Mouse (Mus musculus): ENCODE data around the gene Npsr1. TPM values are rescaled to one million over a fixed set of nuclear protein-coding genes. Genes with fewer than 3 reads are reported as not detected.

The Npsr1 gene
- total RNA-seq, 2 experiments from 2014 or later: not detected

DNA sequence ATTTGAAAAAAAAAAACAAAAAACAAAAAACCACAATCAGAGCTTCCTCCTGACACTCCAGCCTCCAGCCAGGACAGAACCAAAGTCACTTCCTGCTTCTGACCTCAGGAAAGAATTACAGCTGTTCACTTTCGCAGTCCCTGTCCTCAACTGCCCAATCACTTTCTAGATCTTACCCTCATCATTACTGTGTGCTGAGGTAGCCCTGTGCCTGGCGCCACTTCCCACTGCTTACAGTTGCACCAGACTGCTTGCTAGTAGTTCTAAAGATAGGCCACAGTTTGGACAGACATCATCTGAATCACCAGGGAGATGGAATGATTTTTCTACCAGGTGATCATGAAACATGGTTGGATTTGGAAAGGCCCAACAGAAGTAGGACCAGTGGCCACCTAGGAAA, 251.7 kb downstream of the Npsr1 start:
- ATAC-seq (replicated peaks; ENCODE audit: low FRiP score, low TSS enrichment, poor library complexity, severe bottlenecking): no peak

- ATAC-seq (replicated peaks; ENCODE audit: low FRiP score, low TSS enrichment, poor library complexity, severe bottlenecking): no peak
Measured at GRCm38 (mm10) chr9:24351402-24351801, 253.6 kb downstream of the Npsr1 start.
